Mouse (Mus musculus): ENCODE measurements around the gene Pja2. TPM values are rescaled to one million over a fixed set of nuclear protein-coding genes. Genes with fewer than 3 reads are reported as not detected.

The Pja2 gene
- 41.6 TPM for polyA plus RNA-seq (2017; shearing (Covaris generic))

DNA sequence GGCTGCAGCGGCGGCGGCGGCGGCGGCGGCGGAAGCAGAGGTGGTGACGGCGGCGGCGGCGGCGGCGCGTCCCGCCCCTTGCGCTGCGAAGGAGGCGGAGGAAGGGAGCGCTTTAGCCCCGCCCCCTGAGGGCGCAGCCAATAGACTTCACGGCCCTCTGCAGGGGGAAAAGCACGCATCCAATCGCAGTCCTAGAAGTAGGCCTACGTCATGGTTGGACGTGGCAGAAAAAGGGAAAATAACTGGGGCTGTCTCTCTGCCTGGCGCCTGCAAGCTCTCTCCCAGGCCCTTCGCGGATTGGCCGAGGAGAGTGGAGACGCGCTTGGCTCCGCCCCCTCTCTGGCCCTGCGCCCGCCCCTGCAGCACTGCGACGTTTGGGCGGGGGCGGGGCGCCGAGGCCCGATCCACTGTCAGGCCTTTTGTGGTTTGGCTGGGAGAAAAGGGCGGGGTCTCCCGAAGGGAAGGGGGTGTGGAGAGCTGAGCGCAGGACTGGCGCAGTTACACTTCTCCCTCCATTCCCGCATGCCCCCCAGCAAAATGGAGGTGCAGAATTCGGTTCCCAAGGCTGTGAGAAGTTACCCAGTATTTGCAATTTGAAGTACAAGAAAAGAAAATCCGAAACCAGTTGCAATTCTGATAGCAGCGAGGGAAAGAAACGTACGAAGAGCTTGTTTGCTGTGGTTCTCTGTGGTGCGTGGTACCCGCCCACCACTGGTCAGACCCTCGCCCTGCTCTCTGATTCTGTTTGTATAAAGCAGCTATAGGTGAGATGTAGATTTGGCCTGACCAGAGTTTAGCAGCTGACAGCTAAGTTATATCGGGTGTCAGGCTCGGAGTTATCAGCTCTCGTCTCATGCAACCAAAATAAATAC lies at the start of gene Pja2:
Gene Pja2, minus strand, starts transcription at position 19 of the 872 bp plus-strand sequence.

